Mouse (Mus musculus): Measurements from ENCODE around the gene Ptbp3. TPM values are rescaled to one million over a fixed set of nuclear protein-coding genes. Genes with fewer than 3 reads are reported as not detected.
"Not testable (repeated sequence)": the region's sequence is repeated elsewhere in the genome, so short reads cannot be mapped to it uniquely, and the experiment has no call there.

The Ptbp3 gene
- total and polyA plus RNA-seq, 3 experiments = 13.2 to 27.0 (median 25.0) TPM

- no peak for DNase-seq
- 82% methylated on average over 6 of the region's 6 CpGs for WGBS
- no peak overlapping the region for H3K4me3 ChIP-seq
- H3K79me2 ChIP-seq (replicated peaks; ENCODE audit: control insufficient read depth, insufficient read depth, low read length) = no peaks in the 10 kb centered on the region
- no peak overlapping the region for H3K27ac ChIP-seq
- H3K36me3 ChIP-seq (ENCODE audit: control insufficient read depth, insufficient read depth, low read length) = no peaks in the 10 kb centered on the region
- H3K9ac ChIP-seq (ENCODE audit: low read depth, low read length) = no peak overlapping the region
- no peaks in the 10 kb centered on the region for H3K4me1 ChIP-seq (ENCODE audit: control insufficient read depth, insufficient read depth, low read length)
- intact Hi-C loops (cut with DNase I) = no loop called here
- no peaks in the 10 kb centered on the region for H3K27me3 ChIP-seq (ENCODE audit: control insufficient read depth, insufficient read depth, low read length)
- no peak for TF ChIP-seq CTCF (IDR thresholded peaks at IDR 0.05)
- no peak for TF ChIP-seq POLR2A (IDR thresholded peaks at IDR 0.05; ENCODE audit: insufficient read depth, low read depth, low read length)
- TF ChIP-seq EP300 (IDR thresholded peaks at IDR 0.05; ENCODE audit: insufficient read depth, low read depth, low read length) = no peak
Observed at GRCm38 (mm10) chr4:59560141-59560540, 11.0 kb upstream of the Ptbp3 start.

GRCm38 (mm10) chr4:59558096-59558720 lies 9.0 kb upstream of the Ptbp3 start:
- no peaks in the 10 kb centered on the region for H3K4me1 ChIP-seq (ENCODE audit: control insufficient read depth, insufficient read depth, low read length)
- no peak for DNase-seq
- H3K4me3 ChIP-seq = no peak overlapping the region
- no peak overlapping the region for H3K9ac ChIP-seq (ENCODE audit: low read depth, low read length)
- intact Hi-C loops (cut with DNase I) = no loop called here
- no peaks in the 10 kb centered on the region for H3K27me3 ChIP-seq (ENCODE audit: control insufficient read depth, insufficient read depth, low read length)
- no peak overlapping the region for H3K27ac ChIP-seq
- H3K36me3 ChIP-seq (ENCODE audit: control insufficient read depth, insufficient read depth, low read length) = no peaks in the 10 kb centered on the region
- WGBS = 64% methylated on average over 6 of the region's 6 CpGs
- no peaks in the 10 kb centered on the region for H3K79me2 ChIP-seq (replicated peaks; ENCODE audit: control insufficient read depth, insufficient read depth, low read length)
- TF ChIP-seq CTCF (IDR thresholded peaks at IDR 0.05) = no peak
- TF ChIP-seq EP300 (IDR thresholded peaks at IDR 0.05; ENCODE audit: insufficient read depth, low read depth, low read length) = no peak
- TF ChIP-seq POLR2A (IDR thresholded peaks at IDR 0.05; ENCODE audit: insufficient read depth, low read depth, low read length) = no peak

GRCm38 (mm10) chr4:59557343-59557742 lies 8.2 kb upstream of the Ptbp3 start:
- DNase-seq; H3K9ac ChIP-seq (ENCODE audit: low read depth, low read length); H3K27me3 ChIP-seq (ENCODE audit: control insufficient read depth, insufficient read depth, low read length); H3K4me1 ChIP-seq (ENCODE audit: control insufficient read depth, insufficient read depth, low read length); H3K27ac ChIP-seq; H3K36me3 ChIP-seq (ENCODE audit: control insufficient read depth, insufficient read depth, low read length); H3K4me3 ChIP-seq; intact Hi-C loops (cut with DNase I); H3K79me2 ChIP-seq (replicated peaks; ENCODE audit: control insufficient read depth, insufficient read depth, low read length): not testable (repeated sequence)
- 93% methylated on average over 4 of the region's 4 CpGs for WGBS

- TF ChIP-seq POLR2A (IDR thresholded peaks at IDR 0.05; ENCODE audit: insufficient read depth, low read depth, low read length) (no peak), EP300 (IDR thresholded peaks at IDR 0.05; ENCODE audit: insufficient read depth, low read depth, low read length) (no peak), CTCF (IDR thresholded peaks at IDR 0.05) (no peak)
- H3K27me3 ChIP-seq (ENCODE audit: control insufficient read depth, insufficient read depth, low read length) = no peaks in the 10 kb centered on the region
- DNase-seq = no peak
Observed at GRCm38 (mm10) chr4:59555177-59555576, 6.0 kb upstream of the Ptbp3 start.

GRCm38 (mm10) chr4:59553576-59553975 lies 4.4 kb upstream of the Ptbp3 start:
- H3K79me2 ChIP-seq (replicated peaks; ENCODE audit: control insufficient read depth, insufficient read depth, low read length) = no peaks in the 10 kb centered on the region
- WGBS = 55% methylated on average over 3 of the region's 3 CpGs
- H3K27ac ChIP-seq = no peak overlapping the region
- no peaks in the 10 kb centered on the region for H3K36me3 ChIP-seq (ENCODE audit: control insufficient read depth, insufficient read depth, low read length)
- H3K9ac ChIP-seq (ENCODE audit: low read depth, low read length) = no peak overlapping the region
- intact Hi-C loops (cut with DNase I) = no loop called here
- TF ChIP-seq CTCF (IDR thresholded peaks at IDR 0.05) = no peak
- no peak for TF ChIP-seq POLR2A (IDR thresholded peaks at IDR 0.05; ENCODE audit: insufficient read depth, low read depth, low read length)
- TF ChIP-seq EP300 (IDR thresholded peaks at IDR 0.05; ENCODE audit: insufficient read depth, low read depth, low read length) = no peak
- DNase-seq = no peak
- no peaks in the 10 kb centered on the region for H3K4me1 ChIP-seq (ENCODE audit: control insufficient read depth, insufficient read depth, low read length)
- H3K27me3 ChIP-seq (ENCODE audit: control insufficient read depth, insufficient read depth, low read length) = no peaks in the 10 kb centered on the region
- no peak overlapping the region for H3K4me3 ChIP-seq

More at GRCm38 (mm10) chr4:59555177-59555576, 6.0 kb upstream of the Ptbp3 start:
- Histone ChIP-seq H3K9ac (ENCODE audit: low read depth, low read length) (no peak overlapping the region), H3K27ac (no peak overlapping the region), H3K4me1 (ENCODE audit: control insufficient read depth, insufficient read depth, low read length) (no peaks in the 10 kb centered on the region), H3K4me3 (no peak overlapping the region), H3K79me2 (replicated peaks; ENCODE audit: control insufficient read depth, insufficient read depth, low read length) (no peaks in the 10 kb centered on the region), H3K36me3 (ENCODE audit: control insufficient read depth, insufficient read depth, low read length) (no peaks in the 10 kb centered on the region)
- intact Hi-C loops (cut with DNase I) = no loop called here

GRCm38 (mm10) chr4:59552835-59553234 lies 3.7 kb upstream of the Ptbp3 start:
- H3K36me3 ChIP-seq (ENCODE audit: control insufficient read depth, insufficient read depth, low read length) = no peaks in the 10 kb centered on the region
- no peak overlapping the region for H3K4me3 ChIP-seq
- intact Hi-C loops (cut with DNase I) = no loop called here
- TF ChIP-seq EP300 (IDR thresholded peaks at IDR 0.05; ENCODE audit: insufficient read depth, low read depth, low read length) (no peak), POLR2A (IDR thresholded peaks at IDR 0.05; ENCODE audit: insufficient read depth, low read depth, low read length) (no peak), CTCF (IDR thresholded peaks at IDR 0.05) (no peak)
- 89% methylated on average over 5 of the region's 5 CpGs for WGBS
- no peaks in the 10 kb centered on the region for H3K27me3 ChIP-seq (ENCODE audit: control insufficient read depth, insufficient read depth, low read length)
- H3K4me1 ChIP-seq (ENCODE audit: control insufficient read depth, insufficient read depth, low read length) = no peaks in the 10 kb centered on the region
- H3K79me2 ChIP-seq (replicated peaks; ENCODE audit: control insufficient read depth, insufficient read depth, low read length) = no peaks in the 10 kb centered on the region
- no peak overlapping the region for H3K27ac ChIP-seq
- H3K9ac ChIP-seq (ENCODE audit: low read depth, low read length) = no peak overlapping the region
- no peak for DNase-seq

Data from heart, adult 2 months (tissue).